Mouse (Mus musculus) heart, embryonic 12.5 days (tissue): Measurements from ENCODE around the gene Aacs. TPM values are rescaled to one million over a fixed set of nuclear protein-coding genes. Genes with fewer than 3 reads are reported as not detected.
A peak's percentile ranks its signal among the peaks of the same experiment; 100 is the strongest.

Experiments used
- ATAC-seq: fragments of 200-750 bp; cut with Nextera tagmentation; 2 replicates; pipeline ENCODE4 v1.8.0; 2017; ENCODE audit warnings: moderate TSS enrichment, moderate library complexity; ENCODE audit not compliant: insufficient number of reproducible peaks, low FRiP score
- H3K27ac ChIP-seq: fragments of 300-500 bp; sonication (generic); 2 replicates; pipeline ENCODE4 v1.5.1; 2016; ENCODE audit warnings: mild to moderate bottlenecking, moderate library complexity; ENCODE audit not compliant: poor library complexity, severe bottlenecking
- H3K27me3 ChIP-seq: fragments of 300-500 bp; sonication (generic); replicated peaks from 2 replicates; pipeline ENCODE4 v1.6.1; 2016; ENCODE audit warnings: mild to moderate bottlenecking, moderate library complexity
- H3K36me3 ChIP-seq: fragments of 300-500 bp; sonication (generic); 2 replicates; pipeline ENCODE4 v1.6.1; 2016; ENCODE audit warnings: mild to moderate bottlenecking, moderate library complexity
- H3K4me1 ChIP-seq: fragments of 300-500 bp; sonication (generic); replicated peaks from 2 replicates; pipeline ENCODE4 v1.6.1; 2016; ENCODE audit warnings: mild to moderate bottlenecking
- H3K4me2 ChIP-seq: fragments of 300-500 bp; sonication (generic); 2 replicates; pipeline ENCODE4 v1.6.1; 2016; ENCODE audit warnings: mild to moderate bottlenecking, moderate library complexity
- H3K4me3 ChIP-seq: fragments of 300-500 bp; sonication (generic); 2 replicates; pipeline ENCODE4 v1.5.1; 2016; ENCODE audit warnings: mild to moderate bottlenecking
- H3K9ac ChIP-seq: fragments of 300-500 bp; sonication (generic); 2 replicates; pipeline ENCODE4 v1.6.1; 2016; ENCODE audit warnings: mild to moderate bottlenecking, moderate library complexity
- H3K9me3 ChIP-seq: fragments of 300-500 bp; sonication (generic); replicated peaks from 2 replicates; pipeline ENCODE4 v1.6.1; 2016; ENCODE audit warnings: mild to moderate bottlenecking, moderate library complexity
- WGBS: fragments of 180-500 bp; shearing (Covaris S2); methylation state at CpG from one replicate; pipeline ENCODE4 v1.1.7; 2016; 5-methylcytosine and 5-hydroxymethylcytosine counted together
- microRNA-seq: library from miRNA; unstranded; fragments of <30 nt; microRNA quantifications from one replicate; pipeline ENCODE4, GENCODE M21; 2017
- polyA plus RNA-seq: library from polyadenylated mRNA; unstranded; fragments of >200 nt; fragmentation: Nextera tagmentation; extraction: Ambion mirVana; gene quantifications from 2 replicates; pipeline ENCODE4 v1.2.1, GENCODE M21; 2016

Gene Aacs
- polyA plus RNA-seq, 1 experiment from 2014 or later: 16.1 TPM

GRCm38 (mm10) chr5:125545090-125545489 is 69.5 kb downstream of the Aacs start:
- Histone ChIP-seq H3K4me3 (no peak overlapping the region), H3K4me2 (no peak overlapping the region), H3K4me1 (0 out of 2 replicates have a peak, but pooled peaks cover 3% of the 10 kb centered on the region), H3K27me3 (peaks cover 51% of the 10 kb centered on the region), H3K36me3 (no peaks in the 10 kb centered on the region), H3K9ac (no peak overlapping the region), H3K27ac (no peak overlapping the region), H3K9me3 (peaks cover 14% of the 10 kb centered on the region; the same call in 1 of the 2 replicates)
- no peak for ATAC-seq
- WGBS: 86% methylated on average over 2 of the region's 2 CpGs

- Histone ChIP-seq H3K4me2 (no peak overlapping the region), H3K9me3 (peaks cover 12% of the 10 kb centered on the region; the same call in 1 of the 2 replicates), H3K9ac (no peak overlapping the region), H3K36me3 (no peaks in the 10 kb centered on the region), H3K27ac (no peak overlapping the region), H3K27me3 (peaks cover 49% of the 10 kb centered on the region), H3K4me1 (0 out of 2 replicates have a peak, but pooled peaks cover 3% of the 10 kb centered on the region), H3K4me3 (no peak overlapping the region)
- WGBS: 24% methylated on average over 13 of the region's 13 CpGs
- no peak for ATAC-seq
These were observed 70.7 kb downstream of the Aacs start for GRCm38 (mm10) chr5:125546293-125546692.

- 0 out of 2 replicates have a peak, but pooled peaks cover 7% of the 10 kb centered on the region for H3K9me3 ChIP-seq
- ATAC-seq: no peak
- peak overlapping the region; percentile 29; the same call in 1 of the 2 replicates for H3K4me2 ChIP-seq
- 22% methylated on average over 11 of the region's 11 CpGs for WGBS
- H3K36me3 ChIP-seq: no peaks in the 10 kb centered on the region
- H3K4me3 ChIP-seq: no peak overlapping the region
- peaks cover 46% of the 10 kb centered on the region for H3K27me3 ChIP-seq
- H3K27ac ChIP-seq: no peak overlapping the region
- no peak overlapping the region for H3K9ac ChIP-seq
- H3K4me1 ChIP-seq: 0 out of 2 replicates have a peak, but pooled peaks cover 3% of the 10 kb centered on the region
These were observed 74.3 kb downstream of the Aacs start for GRCm38 (mm10) chr5:125549750-125550489.

- Histone ChIP-seq H3K36me3 (no peaks in the 10 kb centered on the region), H3K4me2 (no peak overlapping the region), H3K9me3 (peaks cover 4% of the 10 kb centered on the region; the same call in 1 of the 2 replicates), H3K27me3 (no peaks in the 10 kb centered on the region), H3K4me1 (no peaks in the 10 kb centered on the region), H3K4me3 (no peak overlapping the region), H3K27ac (no peak overlapping the region), H3K9ac (no peak overlapping the region)
- ATAC-seq: no peak
- WGBS: 70% methylated on average over 5 of the region's 5 CpGs
These were observed 80.1 kb downstream of the Aacs start for GRCm38 (mm10) chr5:125555732-125556131.

- H3K4me1 ChIP-seq: no peaks in the 10 kb centered on the region
- H3K9ac ChIP-seq: no peak overlapping the region
- peaks cover 14% of the 10 kb centered on the region for H3K9me3 ChIP-seq
- no peaks in the 10 kb centered on the region for H3K36me3 ChIP-seq
- WGBS: 56% methylated on average over 6 of the region's 6 CpGs
- H3K4me2 ChIP-seq: no peak overlapping the region
- H3K27me3 ChIP-seq: no peaks in the 10 kb centered on the region
- no peak overlapping the region for H3K27ac ChIP-seq
- ATAC-seq: no peak
- H3K4me3 ChIP-seq: no peak overlapping the region
These were observed 87.9 kb downstream of the Aacs start for GRCm38 (mm10) chr5:125563492-125563891.

- 73% methylated on average over 11 of the region's 11 CpGs for WGBS
- Histone ChIP-seq H3K36me3 (no peaks in the 10 kb centered on the region), H3K9ac (no peak overlapping the region), H3K4me3 (no peak overlapping the region), H3K4me1 (no peaks in the 10 kb centered on the region), H3K4me2 (no peak overlapping the region), H3K27ac (no peak overlapping the region), H3K9me3 (peaks cover 11% of the 10 kb centered on the region), H3K27me3 (no peaks in the 10 kb centered on the region)
- ATAC-seq: no peak
These were observed 90.1 kb downstream of the Aacs start for GRCm38 (mm10) chr5:125565725-125566124.

Small RNA genes lying within 50 kb of the gene (microRNA-seq; reads per million reads assigned to microRNA genes)
- gene Gm27551: not detected

Other genes with a start within 250 kb of the Aacs start
- gene Scarb1, start 134.7 kb upstream of the Aacs start, polyA plus RNA-seq: 74.3 and 75.2 TPM in 2 replicates
- gene Gm10382, start 86.5 kb upstream of the Aacs start, polyA plus RNA-seq: 0.28 and 0.67 TPM in 2 replicates
- 840 and 852 TPM in 2 replicates for gene Ubc, start 85.6 kb upstream of the Aacs start, polyA plus RNA-seq
- 11.0 and 11.4 TPM in 2 replicates for gene Dhx37, start 41.7 kb upstream of the Aacs start, polyA plus RNA-seq
- 41.8 and 49.3 TPM in 2 replicates for gene Bri3bp, start 34.2 kb upstream of the Aacs start, polyA plus RNA-seq
- not detected in 2 replicates for gene Tmem132b, start 56.0 kb downstream of the Aacs start, polyA plus RNA-seq